Mouse (Mus musculus) G1E-ER4 (cell line): Measurements from ENCODE around the gene Wscd2. TPM values are rescaled to one million over a fixed set of nuclear protein-coding genes. Genes with fewer than 3 reads are reported as not detected.

ENCODE experiments used
- GATA1 ChIP-seq: IDR thresholded peaks from one replicate; pipeline ENCODE4 v1.8.0; 2012; ENCODE audit warnings: low read length, inconsistent platforms
- polyA plus RNA-seq: library from polyadenylated mRNA; stranded (reverse); fragments of >175 nt; gene quantifications from 2 replicates; pipeline ENCODE4 v1.2.3, GENCODE M21; 2012

The Wscd2 gene
- polyA plus RNA-seq = not detected in 2 replicates

DNA sequence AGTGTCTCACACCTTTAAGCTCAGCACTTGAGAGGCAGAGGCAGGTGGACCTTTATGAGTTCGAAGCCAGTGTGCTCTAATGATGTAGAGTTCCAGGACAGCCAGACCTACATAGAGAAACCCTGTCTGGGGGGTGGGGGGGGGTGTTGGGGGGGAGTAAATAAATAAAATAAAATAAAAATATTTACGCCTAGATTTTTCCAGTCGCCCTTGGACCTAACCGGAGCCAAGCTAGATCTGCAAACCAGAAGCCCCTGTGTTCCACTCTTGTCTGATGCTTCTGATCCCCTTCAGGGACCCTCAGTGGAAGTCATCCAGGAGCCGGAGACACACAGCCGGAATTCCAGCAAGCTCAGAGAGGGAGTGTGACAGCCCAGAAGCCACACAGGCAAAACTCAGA is at the start of gene Wscd2:
Wscd2 (plus strand) TSS at position 301 of the 400 bp plus-strand sequence.
- no peak for TF ChIP-seq GATA1

DNA sequence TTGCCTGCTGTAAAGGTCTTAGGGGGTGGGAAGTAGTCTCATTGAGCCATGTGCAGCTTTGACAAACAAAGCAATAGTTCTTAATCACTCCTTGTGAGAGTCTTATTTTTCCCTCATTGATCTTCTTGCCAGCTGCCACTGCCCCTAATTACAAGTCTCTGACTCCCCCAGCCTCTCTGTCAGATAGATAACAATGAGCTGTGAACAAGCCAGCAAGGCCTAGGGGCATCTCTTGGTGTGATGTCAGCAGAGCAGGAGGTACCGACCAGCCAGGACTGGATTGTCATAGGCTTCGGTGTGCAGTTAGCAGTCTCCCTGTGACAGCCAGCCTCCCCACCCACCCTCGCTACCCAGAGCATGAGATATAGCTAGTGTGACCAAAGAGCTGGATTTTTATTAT is 48.0 kb upstream of the Wscd2 start:
- TF ChIP-seq GATA1 = no peak

DNA sequence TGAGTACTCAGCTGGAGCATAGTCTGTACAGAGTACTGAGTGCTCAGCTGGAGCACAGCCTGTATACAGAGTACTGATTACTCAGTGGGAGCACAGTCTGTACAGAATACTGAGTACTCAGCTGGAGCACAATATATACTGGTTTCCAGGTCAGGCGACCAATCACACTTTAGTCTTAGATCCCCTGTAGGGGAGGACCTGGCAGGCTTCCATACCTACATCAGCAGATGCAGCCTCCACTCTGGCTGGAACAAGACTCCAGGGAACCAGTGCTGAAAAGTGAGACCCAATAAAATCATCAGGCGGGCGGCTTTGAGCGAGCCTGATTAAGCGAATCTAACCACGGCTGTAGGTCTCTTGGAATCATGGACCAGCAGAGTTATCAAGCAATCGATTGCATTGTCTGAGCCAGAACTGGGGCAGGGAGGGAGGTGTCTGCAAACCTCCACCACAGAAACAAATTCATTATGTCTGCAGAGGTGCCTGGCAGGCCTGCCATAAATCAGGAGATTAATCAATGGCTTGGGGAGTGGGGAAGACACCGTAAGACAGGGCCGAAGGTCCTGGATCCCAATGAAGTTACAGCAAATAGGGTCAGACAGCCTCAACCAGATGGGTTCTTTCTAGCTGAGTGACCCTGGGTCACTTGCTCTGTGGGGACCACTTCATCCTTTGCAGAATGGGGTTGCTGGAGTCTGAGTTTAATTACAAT is 42.0 kb upstream of the Wscd2 start:
- TF ChIP-seq GATA1 = no peak

DNA sequence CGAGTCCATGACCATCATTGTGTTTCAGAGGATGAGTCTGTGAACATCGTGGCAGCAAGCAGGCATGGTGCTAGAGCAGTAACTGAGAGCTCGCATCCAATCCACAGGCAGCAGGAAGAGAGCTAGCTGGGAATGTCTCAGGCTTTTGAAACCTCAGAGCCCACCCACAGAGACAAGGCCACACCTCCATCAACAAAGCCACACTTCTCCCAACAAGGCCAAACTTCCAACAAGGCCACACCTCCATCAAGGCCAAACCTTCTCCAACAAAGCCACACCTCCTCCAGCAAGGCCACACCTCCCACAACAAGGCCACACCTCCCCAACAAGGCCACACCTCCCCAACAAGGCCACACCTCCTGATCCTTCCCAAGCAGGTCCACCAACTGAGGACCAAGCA is 40.8 kb upstream of the Wscd2 start:
- TF ChIP-seq GATA1 = no peak

DNA sequence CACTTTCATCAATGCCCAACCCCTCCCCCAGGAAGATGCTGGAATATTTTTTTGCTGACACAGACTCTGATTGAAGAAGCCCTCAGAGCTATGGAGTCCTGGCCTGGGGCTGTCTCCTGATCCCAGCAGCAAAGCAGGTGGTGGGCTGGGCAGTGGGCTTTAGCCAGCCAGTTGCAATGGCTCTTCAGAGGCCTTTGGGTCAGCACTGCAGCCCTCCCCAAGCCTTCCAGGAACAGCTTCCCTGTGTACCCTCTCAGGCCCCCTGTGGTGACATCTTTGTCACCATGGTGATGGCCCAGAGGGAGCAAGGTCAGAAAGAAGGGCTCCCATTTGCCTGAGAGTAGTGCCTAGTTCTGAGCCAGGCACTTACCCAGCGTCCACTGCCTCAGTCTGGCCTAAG is 37.4 kb upstream of the Wscd2 start:
- no peak for TF ChIP-seq GATA1

DNA sequence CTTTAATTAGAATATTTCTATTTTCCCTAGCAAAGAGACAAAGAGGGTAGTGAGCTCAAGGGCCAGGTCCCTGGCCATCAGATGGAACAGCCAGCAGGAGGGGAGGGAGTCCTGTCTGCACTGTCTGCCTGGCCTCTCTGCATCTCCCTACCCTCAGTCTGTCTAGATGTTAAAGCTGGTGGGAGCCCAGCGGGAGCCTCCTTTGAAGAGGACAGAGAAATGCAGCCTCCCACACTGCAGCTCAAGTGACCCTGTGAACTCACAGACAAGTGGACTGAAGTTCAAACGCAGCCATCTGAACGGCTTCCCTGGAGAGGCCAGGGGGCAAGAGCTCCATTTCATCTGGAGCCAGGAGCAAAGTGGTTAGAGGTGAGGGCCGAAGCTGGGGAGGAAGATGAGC is 36.8 kb upstream of the Wscd2 start:
- TF ChIP-seq GATA1 = no peak

DNA sequence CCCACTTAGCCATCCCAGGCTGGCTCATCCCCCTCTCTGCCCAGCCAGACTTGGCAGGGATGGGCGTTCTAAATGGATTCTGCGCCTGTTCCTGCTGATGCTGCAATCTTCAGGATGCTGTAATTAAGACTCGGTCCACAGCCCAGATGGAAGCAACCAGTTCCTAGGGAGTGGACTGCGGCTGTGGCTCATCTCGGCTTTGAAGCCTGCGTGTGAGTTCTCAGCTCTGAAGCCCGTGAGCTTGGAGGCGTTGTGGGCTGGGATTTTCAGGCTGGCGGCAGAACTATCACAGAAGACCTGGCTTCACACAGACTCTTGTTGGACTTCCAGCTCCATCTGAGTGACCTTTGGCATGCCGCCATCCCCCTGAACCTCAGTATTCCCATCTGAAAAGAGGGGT is 34.1 kb upstream of the Wscd2 start:
- no peak for TF ChIP-seq GATA1

DNA sequence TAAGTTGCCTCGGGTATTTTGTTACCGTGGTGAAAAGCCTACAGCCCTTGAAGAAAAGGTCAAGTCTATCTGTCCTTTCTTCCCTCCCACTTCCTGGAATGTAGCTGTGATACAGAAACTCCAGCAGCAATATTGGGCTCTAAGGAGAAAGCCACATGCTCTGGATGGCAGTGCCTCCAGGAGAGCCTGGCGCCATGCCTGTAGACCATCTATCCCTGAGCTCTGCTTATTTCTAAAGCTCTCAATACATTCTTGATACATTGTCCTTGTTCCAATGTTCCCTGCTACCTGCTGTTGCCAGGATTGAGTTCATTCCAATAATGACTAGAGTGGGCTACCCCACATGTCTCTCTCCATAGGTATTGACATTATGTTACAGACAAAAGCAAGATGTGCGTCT is 33.4 kb upstream of the Wscd2 start:
- no peak for TF ChIP-seq GATA1

DNA sequence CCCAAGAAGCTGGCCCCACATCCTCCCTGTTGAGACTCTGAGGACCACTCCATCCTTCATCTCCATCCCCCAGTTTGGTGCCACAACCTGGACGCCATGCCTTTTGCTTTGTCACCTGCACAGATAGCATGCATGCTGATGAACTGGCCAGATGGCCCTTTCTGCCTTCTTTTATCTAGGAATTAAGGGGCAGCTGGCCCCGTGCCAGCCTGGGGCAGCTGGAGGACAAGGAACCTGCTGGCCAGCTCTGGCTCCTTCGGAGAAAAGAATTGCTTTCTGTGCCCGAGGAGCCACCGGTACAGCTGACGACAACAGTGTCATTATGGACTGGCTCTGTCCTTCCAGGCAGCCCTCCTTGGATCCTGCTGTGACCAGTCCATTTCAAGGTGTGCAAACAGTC is 32.9 kb upstream of the Wscd2 start:
- TF ChIP-seq GATA1 = no peak

DNA sequence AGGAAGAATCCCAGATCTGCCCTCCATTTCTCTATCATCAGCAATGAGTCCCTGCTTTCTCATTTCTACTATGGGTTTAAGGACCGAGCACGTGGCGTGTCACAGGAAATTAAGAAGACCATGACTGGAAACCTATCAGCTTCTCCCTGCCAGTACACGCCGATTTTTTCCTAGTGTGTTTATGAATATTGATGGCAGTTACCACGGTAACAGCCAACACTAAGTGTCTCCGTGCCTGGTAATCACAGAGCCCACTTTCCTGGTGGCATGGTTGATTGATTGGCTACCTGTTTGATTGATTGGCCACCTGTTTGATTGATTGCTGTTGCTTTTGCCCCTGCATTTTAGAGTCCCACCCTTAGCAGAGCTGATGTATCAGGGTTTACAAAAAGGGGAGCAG is 30.2 kb upstream of the Wscd2 start:
- TF ChIP-seq GATA1 = no peak

DNA sequence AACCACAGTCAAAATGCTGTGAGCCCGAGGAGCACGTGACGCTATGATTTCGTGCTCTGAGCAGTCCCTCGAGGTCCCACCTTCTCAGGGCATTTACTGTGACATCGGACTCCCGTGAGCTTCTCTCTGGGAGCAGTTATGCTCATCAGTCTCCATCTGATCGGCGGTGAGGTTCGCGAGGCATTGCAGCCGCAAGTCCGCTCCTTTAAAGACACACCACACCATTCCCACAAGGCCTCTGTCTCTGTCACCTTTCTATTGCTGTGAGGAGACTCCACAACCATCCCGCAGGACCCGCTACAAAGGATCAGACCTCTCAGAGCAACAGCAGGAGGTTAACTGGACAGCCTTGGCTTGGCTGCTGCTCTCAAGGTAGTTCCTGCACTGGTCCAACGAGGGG is 28.6 kb upstream of the Wscd2 start:
- no peak for TF ChIP-seq GATA1

DNA sequence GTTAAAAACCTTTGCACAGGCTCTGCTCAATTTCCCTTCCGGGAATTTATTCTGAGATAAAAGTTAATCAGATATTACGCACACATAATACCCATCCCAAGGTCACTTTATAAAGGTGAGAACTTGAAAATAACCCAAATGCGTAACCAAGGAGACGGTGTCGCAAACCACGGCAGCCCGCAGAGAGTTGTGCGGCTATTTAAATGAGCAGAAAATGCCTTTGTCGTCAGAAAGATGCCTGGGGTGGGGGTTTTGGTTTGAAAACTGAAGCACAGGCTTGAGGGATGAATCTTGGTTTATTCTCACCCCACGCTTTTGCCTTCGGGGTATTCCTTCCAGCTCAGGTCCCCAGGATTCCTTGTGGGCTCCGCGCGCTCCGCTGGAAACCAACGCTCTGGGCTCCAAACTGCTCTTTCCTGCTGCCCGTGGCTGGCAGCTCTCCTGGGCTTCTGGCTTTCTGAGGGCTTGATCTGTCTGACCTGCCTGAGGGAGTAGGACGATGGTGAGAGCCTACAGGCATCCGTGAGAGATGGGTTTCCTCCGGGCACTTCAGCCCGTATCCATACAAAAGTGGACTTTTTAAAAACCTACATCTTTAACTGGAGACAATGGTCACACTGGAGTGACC is 28.0 kb upstream of the Wscd2 start:
- TF ChIP-seq GATA1 = no peak

DNA sequence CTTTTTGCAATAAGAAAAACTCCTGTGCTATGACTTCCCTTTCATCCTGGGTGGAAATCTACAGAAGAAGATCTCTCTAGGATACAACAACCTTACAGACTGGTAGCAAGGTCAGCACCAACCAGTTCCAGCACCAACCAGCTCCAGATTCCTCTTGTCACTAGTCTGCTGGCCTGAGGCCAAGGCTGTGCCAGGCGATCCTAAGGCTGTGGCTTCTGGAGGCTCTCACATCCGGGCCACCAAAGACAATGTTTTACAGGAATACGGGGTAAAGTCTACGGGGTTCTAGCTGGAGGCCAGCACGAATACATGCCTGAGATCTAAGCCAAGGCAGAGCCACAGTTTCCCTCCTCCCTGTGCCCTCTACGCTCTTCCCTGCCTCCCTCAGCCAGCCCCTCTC is 25.4 kb upstream of the Wscd2 start:
- TF ChIP-seq GATA1 = no peak

DNA sequence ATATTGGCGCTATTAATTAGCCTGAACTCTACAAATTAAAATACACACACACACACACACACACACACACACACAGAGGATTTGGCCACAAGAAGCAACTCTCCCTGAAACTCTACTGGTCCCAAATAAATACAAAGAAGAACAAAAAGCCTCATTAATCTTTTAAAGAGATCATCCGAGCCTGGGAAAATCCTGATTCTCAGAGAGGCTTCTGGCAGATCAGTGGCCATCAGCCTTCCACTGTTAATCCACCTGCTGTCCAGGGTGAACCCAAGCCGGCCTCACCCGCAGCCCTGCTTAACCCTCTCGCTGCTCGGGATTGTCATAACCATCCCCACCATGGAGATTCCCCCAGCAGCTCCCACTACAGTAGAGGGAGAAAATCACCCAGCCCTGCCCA is 23.6 kb upstream of the Wscd2 start:
- TF ChIP-seq GATA1 = no peak

DNA sequence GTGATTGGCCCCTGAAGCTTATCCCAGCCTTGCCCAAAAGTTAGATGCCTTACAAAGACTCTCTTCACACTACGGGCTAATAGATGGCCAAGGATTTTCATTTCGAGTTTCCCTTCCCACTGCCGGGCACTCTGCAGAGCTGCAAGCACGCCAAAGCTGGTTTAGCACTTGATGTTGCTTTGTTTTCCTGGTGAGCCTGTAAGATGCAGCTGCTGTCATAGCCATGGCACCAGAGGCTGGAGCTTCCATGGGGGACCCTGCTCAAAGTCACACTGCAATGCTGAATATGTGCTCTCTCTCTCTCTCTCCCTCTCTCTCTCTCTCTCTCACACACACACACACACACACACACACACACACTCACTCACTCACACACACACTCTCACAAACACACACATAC is 23.1 kb upstream of the Wscd2 start:
- TF ChIP-seq GATA1 = no peak

DNA sequence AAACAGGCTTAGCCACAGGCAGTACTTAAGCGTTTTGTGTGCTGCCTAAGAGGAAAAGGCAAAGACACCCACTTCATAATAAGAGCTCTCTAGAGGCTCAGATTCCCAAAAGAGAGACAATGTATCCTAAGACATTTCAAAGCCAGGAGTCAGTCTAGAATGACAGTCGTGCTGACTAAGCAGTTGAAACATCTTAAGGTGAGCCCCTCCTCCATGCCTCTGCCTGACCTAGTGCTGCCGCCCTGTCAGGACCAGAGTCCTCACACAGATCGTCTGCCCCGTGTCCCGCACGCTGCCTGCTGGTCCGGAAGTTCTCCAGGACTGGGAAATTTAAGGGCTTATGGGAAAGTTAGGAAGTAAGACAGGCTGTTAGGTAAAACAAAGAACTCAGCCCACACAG is 22.4 kb upstream of the Wscd2 start:
- TF ChIP-seq GATA1 = no peak

DNA sequence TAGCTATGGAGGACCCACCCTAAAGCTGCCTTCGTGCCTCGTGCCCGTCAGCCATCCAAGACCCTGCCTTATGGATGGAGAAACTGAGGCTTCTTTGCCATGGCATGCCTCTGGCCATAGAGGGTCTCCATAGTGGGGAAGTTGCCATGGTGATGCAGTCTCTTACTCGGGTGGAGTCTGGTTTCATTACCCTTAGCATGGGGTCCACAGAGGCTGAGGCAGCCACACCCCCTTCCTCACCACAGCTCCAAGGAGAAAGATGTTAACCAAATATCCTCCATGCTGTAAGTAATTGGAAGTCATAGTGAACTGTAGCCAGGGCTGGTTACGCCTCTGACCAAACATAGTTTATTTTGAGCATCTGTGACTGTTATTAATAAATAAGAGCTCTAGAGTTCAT is 21.5 kb upstream of the Wscd2 start:
- no peak for TF ChIP-seq GATA1
